Mouse (Mus musculus): ENCODE data around the gene Hmga2.

- no peak for TF ChIP-seq CTCF (IDR thresholded peaks at IDR 0.05; ENCODE audit: low read depth, low read length)
- no peak for TF ChIP-seq POLR2A (IDR thresholded peaks at IDR 0.05; ENCODE audit: borderline replicate concordance, low read depth, low read length)
Observed at GRCm38 (mm10) chr10:120430422-120430821, 45.8 kb downstream of the Hmga2 start.
